Mouse (Mus musculus): ENCODE measurements around the gene Lsamp.
A peak's percentile ranks its signal among the peaks of the same experiment; 100 is the strongest.
"Not testable (repeated sequence)": the region's sequence is repeated elsewhere in the genome, so short reads cannot be mapped to it uniquely, and the experiment has no call there.

Lsamp gene

DNA sequence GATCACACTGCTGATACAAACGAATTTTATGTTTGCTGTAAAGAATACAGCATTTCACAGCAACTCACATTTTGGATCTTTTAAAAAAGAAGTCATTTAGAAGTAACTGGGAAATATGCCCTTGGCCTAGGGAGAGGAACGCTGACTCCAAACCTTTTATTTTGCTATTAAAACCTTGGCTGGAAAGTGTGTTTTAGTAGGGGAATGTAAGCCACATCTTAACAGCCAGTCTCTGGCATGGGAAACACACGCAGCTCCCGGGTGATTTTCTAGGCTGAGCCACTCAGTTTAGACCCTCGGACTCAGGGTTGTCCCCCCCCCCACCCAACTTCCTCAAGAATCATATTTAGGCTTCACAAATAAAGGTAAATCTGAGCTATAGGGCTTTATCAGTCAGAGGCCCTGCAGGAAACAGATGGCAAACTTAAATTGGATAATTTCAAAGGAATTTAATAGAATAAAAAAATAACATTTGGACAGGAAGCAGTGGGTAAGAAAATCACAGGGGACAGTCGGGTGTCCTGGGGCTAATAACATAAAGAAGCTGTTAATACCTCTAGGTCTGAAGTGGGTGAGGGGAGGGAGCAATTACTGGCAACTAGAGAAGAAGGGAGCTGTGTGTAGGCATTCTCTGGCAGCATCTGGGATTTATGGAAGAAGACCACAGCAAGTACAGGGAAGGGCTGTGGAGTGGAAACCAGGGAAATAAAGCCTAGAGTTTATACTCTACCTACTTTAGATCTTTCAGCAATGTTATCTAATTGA, 1933.1 kb downstream of the Lsamp start:
- no peak for DNase-seq (ENCODE audit: low read depth, low spot score)

DNA sequence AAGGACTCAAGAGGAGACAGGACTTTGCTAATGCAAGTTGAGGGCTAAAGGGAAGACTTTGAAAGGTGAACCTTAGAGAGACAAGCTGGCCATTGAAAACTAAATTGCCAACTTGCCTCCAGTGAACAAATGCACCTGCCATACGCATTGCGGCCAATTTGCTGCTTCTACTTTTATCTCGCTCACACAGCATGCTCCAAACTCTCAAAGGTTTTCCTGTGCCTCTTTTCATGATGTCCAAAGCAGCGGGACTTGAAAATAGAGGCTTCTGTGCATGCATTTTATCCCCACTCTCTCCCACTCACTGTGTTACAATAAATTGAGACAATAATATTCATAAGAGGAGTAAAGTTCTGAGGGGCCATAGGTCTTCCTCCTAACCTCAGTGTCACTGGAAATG, 1945.4 kb downstream of the Lsamp start:
- DNase-seq (ENCODE audit: low read depth, low spot score), result no peak

DNA sequence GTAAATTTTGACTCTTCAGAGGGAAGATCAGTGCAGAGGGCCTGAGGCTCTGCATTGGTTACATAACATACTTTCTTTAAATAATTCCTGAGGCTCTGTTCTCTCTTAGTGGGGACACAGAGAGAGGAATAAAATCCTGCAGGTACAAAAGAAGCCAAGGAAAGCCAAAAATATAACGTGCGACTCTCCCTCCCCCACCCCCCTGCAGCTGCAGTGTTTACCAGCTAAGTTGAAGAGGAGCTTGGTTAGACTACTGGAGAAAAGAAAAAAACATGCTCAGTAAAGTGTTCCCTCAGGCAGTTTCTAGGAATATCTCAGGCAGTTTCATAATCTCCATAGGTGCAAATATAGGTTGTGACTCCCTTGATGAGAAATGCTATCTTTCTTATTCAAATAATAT, 1951.5 kb downstream of the Lsamp start:
- DNase-seq (ENCODE audit: low read depth, low spot score), result no peak

DNA sequence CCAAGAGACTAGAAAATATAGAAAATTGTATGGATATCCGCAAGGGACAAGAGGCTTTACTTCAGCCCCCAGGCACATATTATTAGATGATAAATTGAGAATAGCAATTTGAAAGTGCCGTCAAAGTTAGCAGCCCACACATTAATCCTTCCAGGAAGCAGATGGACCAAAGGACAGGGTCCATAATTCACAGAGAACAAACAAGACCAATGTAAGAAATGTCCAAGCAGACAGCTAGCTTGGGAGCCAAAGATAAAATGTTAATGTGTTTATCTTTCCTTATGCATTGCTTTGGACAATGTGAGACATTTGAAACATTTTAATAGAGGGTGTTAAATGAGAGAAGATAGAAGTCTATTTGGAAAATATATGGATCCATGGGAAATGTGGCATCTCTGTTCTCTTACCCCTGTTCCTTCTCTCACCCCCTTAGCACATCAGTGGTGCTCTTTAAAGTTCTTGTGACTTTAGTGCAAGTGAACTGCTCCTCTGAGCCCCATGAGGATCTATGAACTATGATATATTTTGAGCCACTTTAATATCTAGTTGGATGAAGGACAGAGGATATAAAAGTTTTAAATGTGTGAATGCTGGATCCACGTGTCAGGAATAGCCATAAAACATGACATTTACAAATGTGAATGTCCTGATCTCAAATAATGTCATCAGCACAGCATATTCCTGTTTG, 1952.9 kb downstream of the Lsamp start:
- DNase-seq (ENCODE audit: low read depth, low spot score), result no peak

DNA sequence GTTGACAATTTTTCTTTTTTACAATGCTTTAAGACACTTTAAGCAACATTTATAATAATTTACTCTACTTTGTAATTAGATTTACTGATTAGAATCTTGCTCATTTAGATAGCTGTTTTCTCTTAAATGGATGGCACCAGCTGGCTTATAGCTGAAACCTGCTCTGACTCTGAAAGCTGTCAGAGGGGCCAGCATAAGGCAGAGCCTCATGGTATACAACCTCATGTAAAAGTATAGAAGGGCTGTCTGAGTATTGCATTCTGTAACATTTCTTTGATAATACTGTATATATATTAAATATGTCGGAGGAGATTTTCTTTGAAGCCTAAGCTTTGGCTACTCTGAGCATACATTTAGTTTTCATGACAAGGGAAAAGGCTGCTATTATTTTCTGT, 1953.4 kb downstream of the Lsamp start:
- no peak for DNase-seq (ENCODE audit: low read depth, low spot score)

DNA sequence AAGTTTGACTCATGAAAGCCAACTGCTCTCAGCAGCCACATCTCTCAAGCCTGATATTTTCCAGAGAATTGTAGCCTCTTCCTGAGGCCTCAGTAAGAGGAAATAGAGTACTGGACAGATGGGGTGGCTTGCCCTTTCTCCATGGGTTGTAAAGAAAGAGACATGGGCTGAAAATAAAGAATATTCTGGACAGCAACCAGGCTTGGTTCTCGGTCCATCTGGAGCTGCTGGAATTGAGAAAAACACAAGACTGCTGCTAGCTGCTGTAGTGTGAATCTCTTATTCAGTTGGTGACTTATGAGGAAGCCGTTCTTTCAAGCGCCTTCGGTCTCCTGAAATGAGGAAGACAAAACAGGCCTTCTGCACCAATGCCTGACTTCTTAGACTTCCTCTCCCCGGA, 1954.1 kb downstream of the Lsamp start:
- DNase-seq (ENCODE audit: low read depth, low spot score), result no peak

DNA sequence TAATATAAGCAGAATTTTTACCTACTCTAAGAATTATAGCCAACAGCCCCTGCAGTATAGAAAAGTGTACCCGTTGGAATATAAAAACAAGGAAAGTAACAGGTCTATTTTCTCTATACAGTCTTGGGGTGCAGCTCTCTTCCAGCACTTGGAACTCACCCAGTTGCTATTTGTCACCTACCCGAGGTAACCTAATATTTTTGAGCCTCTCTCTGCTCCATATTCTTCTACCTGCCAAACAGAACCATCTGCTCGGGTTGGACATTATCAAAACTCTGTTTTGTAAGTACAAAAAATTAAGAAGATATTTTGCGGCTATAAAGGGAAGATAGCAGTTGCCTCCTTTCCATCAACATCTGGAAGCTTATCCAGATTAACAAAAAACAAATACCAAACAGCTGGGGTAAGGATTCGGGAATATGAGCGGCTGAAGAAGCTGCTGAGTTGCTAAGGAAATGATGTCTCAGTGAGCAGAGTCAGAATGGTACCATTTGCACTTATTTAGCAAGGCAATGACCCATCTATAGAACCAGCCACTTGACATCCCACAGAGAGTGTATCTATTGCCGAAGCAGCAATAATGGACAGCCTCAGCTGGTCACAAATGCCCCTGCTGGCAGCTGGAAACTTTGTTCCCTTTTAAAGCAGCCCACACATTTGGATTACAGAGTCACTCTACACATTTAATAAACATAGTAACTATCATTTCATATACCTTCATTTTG, 1957.6 kb downstream of the Lsamp start:
- DNase-seq (ENCODE audit: low read depth, low spot score), result no peak

DNA sequence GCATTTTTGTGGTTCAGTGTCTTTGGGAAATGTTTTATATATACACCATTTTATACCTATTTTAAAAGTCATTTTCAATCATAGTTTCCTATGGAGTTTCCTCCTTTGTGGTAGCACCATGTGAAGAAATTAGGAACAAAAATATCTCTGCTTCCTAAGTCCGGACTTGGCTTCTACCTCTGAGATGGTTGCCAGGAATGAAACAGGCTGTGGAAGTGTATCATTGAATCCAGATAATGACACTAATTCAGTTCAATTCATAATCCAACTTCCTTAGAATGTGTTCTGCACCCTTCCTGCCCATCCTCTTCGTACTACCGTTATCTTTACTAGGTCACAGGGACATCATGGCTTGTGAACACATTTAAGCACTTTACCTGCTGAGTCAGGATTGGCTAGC, 1973.7 kb downstream of the Lsamp start:
- no peak for DNase-seq (ENCODE audit: low read depth, low spot score)

DNA sequence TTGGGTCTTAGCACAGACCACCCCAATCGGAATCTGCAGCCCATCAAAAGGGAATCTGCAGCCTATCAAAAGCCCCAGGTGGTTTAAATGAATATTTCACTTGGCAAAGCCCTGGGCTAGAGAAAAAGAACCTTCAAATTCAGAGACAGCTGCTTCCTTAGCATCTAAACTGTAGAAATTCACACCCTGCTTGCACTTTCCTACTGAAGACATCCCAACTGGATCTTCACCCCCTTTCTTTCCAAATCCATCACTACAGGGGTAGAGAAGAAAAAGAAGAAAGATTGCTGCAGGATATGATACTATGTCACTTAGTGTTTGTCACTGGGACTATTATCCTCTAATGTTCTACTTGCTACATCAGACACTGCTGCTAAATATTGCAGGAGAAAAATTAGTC, 1981.5 kb downstream of the Lsamp start:
- no peak for DNase-seq (ENCODE audit: low read depth, low spot score)

DNA sequence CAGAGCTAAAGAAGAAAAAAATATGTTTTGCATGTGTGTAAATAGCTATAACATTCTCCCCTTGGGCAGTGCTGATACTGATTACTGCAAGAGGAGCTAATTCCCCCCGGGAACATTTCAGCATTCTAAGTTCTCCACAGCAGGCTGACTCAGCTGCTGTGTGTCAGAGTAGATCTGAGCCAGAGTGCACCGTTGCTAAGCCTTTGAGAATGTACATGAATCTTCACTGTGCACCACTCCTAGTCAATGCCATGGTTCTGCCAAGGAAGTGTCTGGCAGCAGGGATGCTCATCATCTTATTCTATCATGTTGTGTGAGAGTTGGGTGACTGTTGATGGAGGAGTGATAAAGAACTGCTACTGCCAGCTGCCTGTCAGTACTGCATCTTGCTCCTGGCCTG, 1985.1 kb downstream of the Lsamp start:
- DNase-seq (ENCODE audit: low read depth, low spot score), result peak; percentile 1

DNA sequence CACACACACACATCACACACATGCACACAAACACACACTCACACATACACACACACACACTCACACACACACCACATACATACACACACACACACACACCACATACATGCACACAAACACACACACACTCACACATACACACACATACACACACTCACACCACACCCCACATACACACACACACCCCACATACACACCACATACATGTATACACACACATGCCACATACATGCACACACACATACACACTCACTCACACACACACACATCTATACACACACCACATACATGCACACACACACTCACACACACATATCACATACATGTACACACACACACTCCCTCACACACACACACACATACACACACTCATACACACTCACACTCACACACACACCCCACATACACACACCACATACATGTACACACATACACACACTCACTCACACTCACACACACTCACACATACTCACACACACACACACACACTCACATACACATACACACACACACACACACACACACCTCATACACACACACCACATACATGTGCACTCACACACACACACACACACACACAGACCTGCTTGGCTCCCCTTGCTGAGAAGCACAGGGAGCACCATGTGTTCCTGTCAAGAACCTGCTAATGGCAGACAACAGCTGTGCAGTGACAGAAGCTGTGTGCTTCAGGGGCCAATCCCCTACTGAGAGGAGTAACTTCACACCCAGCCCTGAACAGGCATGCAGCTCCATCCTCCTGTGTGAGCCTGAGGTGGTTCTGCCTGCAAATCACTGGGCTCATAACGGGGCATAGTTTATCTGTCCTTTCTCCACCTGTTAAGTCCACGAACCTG, 1990.9 kb downstream of the Lsamp start:
- peak; percentile 2 for DNase-seq (ENCODE audit: low read depth, low spot score)

DNA sequence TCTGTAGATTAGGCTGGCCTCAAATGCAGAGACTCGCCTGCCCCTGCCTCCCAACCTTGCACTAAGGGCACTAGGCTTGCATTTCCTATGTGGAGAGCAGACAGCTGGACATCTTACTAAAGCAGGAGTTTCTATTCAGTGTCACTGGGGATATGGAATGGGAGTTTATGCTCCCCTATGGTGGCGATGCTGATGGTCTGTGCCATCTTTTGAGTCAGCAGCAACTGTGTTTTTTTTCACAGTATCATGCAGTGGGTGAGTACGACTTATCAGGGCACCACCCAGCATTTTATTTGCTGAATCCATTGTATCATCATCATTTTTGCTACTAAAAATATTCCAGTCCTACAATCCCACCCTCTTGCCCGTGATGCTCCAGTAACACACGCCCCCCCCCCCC, 1992.7 kb downstream of the Lsamp start:
- no peak for DNase-seq (ENCODE audit: low read depth, low spot score)

DNA sequence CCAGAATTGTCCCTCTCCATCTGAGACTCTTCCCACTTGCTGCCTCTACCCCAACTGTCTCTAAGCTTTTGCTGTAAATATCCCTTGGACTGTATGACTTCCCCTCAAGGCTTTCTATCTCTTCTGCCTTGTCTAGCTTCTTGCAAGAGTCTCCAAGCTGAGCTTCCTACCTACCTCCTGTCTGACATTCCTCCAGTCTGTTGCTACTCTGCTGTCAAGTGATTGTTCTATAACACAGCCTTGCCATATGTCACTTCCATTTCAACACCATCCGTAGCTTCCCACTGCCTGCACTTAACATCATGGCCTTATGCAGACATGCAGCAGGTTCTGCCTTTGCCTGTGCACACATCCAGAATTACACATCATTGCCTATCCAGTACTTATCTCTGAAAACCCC, 2012.8 kb downstream of the Lsamp start:
- DNase-seq (ENCODE audit: low read depth, low spot score), result no peak

DNA sequence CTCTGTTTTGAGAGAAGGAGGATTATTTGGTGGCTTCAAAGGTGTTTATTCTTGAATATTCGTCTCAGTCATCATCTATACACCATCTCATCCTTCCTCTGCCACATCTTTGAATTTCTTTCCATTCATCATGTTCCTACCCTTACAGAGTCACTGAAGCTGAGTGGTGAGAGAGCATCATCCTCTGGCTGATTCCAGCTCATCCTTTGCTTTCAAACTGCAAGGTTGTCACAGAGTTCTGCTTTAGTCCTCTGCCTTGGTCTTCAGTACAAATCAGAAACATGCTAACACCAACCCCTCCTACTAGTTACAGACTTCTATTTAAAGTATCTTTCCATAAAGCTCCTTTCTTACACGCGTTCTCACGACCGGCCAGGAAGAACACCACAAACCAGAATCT, 2018.8 kb downstream of the Lsamp start:
- DNase-seq (ENCODE audit: low read depth, low spot score), result no peak

DNA sequence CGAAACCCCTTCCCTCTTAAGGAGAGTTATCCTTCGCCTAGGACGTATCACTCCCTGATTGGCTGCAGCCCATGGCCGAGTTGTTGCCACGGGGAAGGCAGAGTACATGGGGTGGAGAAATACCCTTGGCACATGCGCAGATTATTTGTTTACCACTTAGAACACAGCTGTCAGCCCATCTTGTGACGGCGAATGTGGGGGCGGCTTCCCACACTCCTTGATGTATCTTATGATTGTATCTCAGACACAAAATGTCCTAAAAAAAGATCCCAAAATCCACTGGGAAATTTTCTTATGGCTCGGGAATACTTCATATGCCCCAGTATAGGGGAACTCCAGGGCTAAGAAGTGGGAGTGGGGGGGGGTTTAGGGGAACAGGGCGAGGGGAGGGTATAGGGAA, 2019.3 kb downstream of the Lsamp start:
- DNase-seq (ENCODE audit: low read depth, low spot score), result not testable (repeated sequence)

DNA sequence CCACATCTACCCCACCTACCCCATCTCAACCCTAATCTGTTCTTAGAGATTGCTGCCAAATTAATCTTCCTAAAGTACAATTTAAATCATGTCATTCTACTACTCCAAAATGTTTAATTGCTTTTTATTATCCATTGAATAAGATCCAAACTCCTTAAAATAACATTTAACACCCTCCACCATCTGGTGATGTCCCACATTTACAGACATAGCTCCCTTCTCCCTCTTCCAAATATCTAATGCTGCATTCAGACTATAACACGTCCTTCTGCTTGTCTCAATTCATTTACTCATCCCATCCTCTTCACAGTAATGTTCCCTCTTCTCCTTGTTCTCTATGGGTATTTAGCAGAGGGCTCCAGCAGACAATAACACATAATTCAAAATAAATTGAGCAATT, 2020.0 kb downstream of the Lsamp start:
- DNase-seq (ENCODE audit: low read depth, low spot score), result no peak

DNA sequence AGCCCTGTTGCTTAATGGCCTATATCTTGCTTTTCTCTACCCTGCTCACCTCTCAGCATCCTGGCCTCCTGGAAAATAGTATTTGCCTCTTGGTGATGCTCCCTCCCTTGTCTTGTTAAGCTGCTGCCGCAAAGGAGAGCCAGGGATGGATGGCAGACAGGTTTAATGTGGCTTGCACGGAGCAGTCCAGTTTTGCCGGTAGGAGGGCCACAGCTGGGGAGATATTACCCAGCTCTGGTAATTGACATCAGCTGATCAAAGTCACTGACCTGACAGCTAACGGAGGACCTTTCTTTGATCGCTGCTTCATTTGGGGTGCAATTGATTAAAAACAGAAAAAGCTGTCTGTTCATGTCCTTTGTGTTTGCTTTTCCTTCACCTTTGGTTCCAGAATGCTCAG, 2030.8 kb downstream of the Lsamp start:
- DNase-seq (ENCODE audit: low read depth, low spot score), result no peak

DNA sequence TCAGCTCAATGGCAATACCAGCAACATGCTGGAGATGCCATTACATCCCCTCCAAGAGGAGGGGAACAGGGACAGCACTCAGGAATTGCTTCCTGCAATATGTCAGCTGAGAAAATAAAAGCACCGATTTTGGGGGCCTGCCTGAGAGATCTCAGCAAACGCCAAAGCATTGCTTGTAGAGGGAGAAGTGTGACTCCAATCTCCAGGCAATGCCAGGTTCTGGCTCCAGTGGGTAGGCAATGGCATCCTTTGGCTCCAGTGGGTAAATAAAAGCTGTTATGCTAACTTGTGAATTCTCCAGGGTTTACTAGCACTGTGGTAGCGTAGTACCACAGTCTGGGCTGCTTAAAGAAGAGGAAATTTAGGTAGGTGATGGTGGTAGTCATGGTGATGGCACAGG, 2031.3 kb downstream of the Lsamp start:
- no peak for DNase-seq (ENCODE audit: low read depth, low spot score)

DNA sequence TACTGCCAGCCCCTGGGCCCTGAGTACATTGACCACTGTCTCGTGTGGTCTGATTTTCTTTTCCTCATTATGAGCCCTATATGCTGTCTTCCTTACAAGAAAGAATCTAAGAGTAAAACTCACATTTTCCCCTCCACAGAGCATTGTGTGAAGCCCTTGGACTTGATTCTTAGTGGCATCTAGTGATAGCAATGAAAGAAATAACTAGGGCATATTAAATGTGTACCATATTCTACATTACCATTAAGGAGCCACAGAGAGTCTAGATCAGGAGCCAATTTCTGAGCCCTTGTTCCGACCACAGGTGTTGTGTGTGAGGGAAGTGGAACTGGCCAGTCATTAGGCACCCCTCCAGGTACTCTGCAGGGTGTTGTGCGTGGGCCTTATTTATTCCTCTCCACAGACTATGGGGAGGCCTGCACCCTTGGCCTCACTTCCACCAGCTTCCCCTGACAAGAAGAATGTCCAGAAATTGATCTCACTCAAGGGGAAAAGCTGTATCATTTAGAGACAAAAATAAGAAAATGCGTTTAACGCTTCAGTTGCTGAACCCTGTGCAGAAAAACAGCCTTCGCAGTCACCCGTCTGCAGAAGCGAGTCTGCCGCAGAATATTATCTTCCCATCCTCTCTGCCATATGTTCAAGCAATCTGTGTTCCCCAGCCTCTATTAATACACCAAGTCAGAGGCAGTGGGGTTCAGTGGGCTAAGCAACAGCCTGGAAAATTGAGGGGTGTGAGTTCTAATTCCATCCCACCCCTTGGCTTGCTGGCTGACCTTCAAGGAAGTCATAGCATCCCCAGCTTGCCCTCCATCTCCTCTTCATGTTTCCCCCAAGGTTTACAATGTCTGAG, 2032.9 kb downstream of the Lsamp start:
- DNase-seq (ENCODE audit: low read depth, low spot score), result no peak

DNA sequence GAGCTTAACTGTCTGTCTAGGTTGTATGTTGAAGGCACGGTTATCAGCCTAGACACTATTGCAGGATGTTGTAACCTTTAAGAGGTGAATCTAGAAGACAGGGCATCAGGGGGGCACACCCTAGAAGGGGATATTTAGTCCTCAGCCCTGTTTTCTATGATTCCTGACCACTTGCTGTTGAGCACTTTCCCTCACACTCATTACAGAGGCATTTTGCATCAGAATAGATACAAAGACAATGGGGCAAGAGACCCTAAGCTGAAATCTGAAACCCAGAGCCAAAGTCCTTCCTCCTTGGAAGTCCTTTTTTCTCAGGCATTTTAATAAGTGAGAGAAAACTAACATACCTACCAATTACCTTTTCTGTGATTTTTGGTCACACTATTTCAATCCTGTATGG, 2038.4 kb downstream of the Lsamp start:
- no peak for DNase-seq (ENCODE audit: low read depth, low spot score)

DNA sequence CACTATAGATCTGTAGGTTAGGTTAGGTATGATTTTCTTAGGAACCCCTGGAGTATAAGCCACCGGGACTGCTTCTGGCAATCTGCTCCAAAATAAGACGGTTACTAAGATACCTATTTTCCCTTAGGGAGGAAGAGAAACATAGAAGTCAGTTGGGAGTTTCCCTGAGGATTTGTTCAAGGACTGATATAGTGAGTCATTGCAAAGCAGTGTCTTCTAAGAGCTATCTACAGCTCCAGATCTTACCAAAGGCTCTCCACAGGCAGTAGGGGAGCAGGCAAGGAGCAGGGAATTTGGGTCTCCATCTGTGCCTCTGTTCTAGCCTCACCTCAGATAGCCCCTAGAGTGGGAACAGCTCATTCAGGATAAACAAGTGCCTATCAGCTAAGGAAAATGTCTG, 2047.9 kb downstream of the Lsamp start:
- DNase-seq (ENCODE audit: low read depth, low spot score), result no peak
